Mouse (Mus musculus) fibroblast of lung, adult 2 months (primary cell): ENCODE measurements around the gene Rnf182.

Experiments used
- DNase-seq: peaks from one replicate; pipeline ENCODE4 v3.0.0-alpha.2; 2011; ENCODE audit warnings: low read depth

Gene Rnf182

GRCm38 (mm10) chr13:43614667-43615066 lies 843 bp upstream of the Rnf182 start:
- no peak for DNase-seq

- DNase-seq: no peak
Measured at GRCm38 (mm10) chr13:43615194-43615576, 325 bp upstream of the Rnf182 start.

GRCm38 (mm10) chr13:43616551-43616950 lies 1.0 kb downstream of the Rnf182 start:
- no peak for DNase-seq

- DNase-seq: no peak
Measured at GRCm38 (mm10) chr13:43619550-43620175, 4.2 kb downstream of the Rnf182 start.

GRCm38 (mm10) chr13:43627922-43628321 lies 12.4 kb downstream of the Rnf182 start:
- no peak for DNase-seq

- DNase-seq: no peak
Measured at GRCm38 (mm10) chr13:43629785-43630184, 14.3 kb downstream of the Rnf182 start.

GRCm38 (mm10) chr13:43631266-43631665 lies 15.8 kb downstream of the Rnf182 start:
- DNase-seq: no peak

- DNase-seq: no peak
Measured at GRCm38 (mm10) chr13:43633024-43633423, 17.5 kb downstream of the Rnf182 start.

GRCm38 (mm10) chr13:43637720-43638119 lies 22.2 kb downstream of the Rnf182 start:
- no peak for DNase-seq

- DNase-seq: no peak
Measured at GRCm38 (mm10) chr13:43644991-43645390, 29.5 kb downstream of the Rnf182 start.

- no peak for DNase-seq
Measured at GRCm38 (mm10) chr13:43648556-43648955, 33.0 kb downstream of the Rnf182 start.

GRCm38 (mm10) chr13:43651277-43651676 lies 35.8 kb downstream of the Rnf182 start:
- no peak for DNase-seq

- no peak for DNase-seq
Measured at GRCm38 (mm10) chr13:43654091-43654490, 38.6 kb downstream of the Rnf182 start.

- DNase-seq: no peak
Measured at GRCm38 (mm10) chr13:43663225-43663624, 47.7 kb downstream of the Rnf182 start.

- DNase-seq: no peak
Measured at GRCm38 (mm10) chr13:43666130-43666529, 50.6 kb downstream of the Rnf182 start.

- DNase-seq: no peak
Measured at GRCm38 (mm10) chr13:43666920-43667319, 51.4 kb downstream of the Rnf182 start.

GRCm38 (mm10) chr13:43677159-43677882 lies 61.8 kb downstream of the Rnf182 start:
- DNase-seq: no peak

- no peak for DNase-seq
Measured at GRCm38 (mm10) chr13:43677883-43678244, 62.4 kb downstream of the Rnf182 start.

GRCm38 (mm10) chr13:43684499-43684994 lies 69.0 kb downstream of the Rnf182 start:
- DNase-seq: peak; percentile 32

GRCm38 (mm10) chr13:43688065-43688464 lies 72.6 kb downstream of the Rnf182 start:
- no peak for DNase-seq

- no peak for DNase-seq
Measured at GRCm38 (mm10) chr13:43691755-43692154, 76.2 kb downstream of the Rnf182 start.

- no peak for DNase-seq
Measured at GRCm38 (mm10) chr13:43695521-43695920, 80.0 kb downstream of the Rnf182 start.

- DNase-seq: no peak
Measured at GRCm38 (mm10) chr13:43696011-43696410, 80.5 kb downstream of the Rnf182 start.

GRCm38 (mm10) chr13:43698506-43698905 lies 83.0 kb downstream of the Rnf182 start:
- DNase-seq: no peak
